Mouse (Mus musculus) midbrain, embryonic 14.5 days (tissue): ENCODE measurements around the gene Pik3ip1. TPM values are rescaled to one million over a fixed set of nuclear protein-coding genes. Genes with fewer than 3 reads are reported as not detected.

Experiments used
- ATAC-seq: fragments of 200-750 bp; cut with Nextera tagmentation; 2 replicates; pipeline ENCODE4 v1.8.0; 2017; ENCODE audit warnings: moderate number of reproducible peaks, moderate library complexity; ENCODE audit not compliant: low FRiP score, low TSS enrichment
- DNase-seq: peaks from one replicate; pipeline ENCODE4 v3.0.0-alpha.2; 2015
- H3K27ac ChIP-seq: fragments of 300-500 bp; sonication (generic); replicated peaks from 2 replicates; pipeline ENCODE4 v1.5.1; 2014; ENCODE audit warnings: mild to moderate bottlenecking, low read depth, low read length, moderate library complexity
- H3K27me3 ChIP-seq: fragments of 300-500 bp; sonication (generic); 2 replicates; pipeline ENCODE4 v1.6.1; 2014; ENCODE audit warnings: low read length, control low read depth, mixed read lengths; ENCODE audit not compliant: control insufficient read depth, insufficient read depth
- H3K36me3 ChIP-seq: fragments of 300-500 bp; sonication (generic); 2 replicates; pipeline ENCODE4 v1.6.1; 2014; ENCODE audit warnings: low read length, control low read depth; ENCODE audit not compliant: control insufficient read depth, insufficient read depth
- H3K4me1 ChIP-seq: fragments of 300-500 bp; sonication (generic); 2 replicates; pipeline ENCODE4 v1.6.1; 2014; ENCODE audit warnings: mild to moderate bottlenecking, antibody characterized with exemption, low read length, control low read depth; ENCODE audit not compliant: control insufficient read depth, insufficient read depth
- H3K4me2 ChIP-seq: fragments of 300-500 bp; sonication (generic); 2 replicates; pipeline ENCODE4 v1.6.1; 2014; ENCODE audit warnings: mild to moderate bottlenecking, low read length, moderate library complexity
- H3K4me3 ChIP-seq: fragments of 300-500 bp; sonication (generic); replicated peaks from 2 replicates; pipeline ENCODE4 v1.5.1; 2014; ENCODE audit warnings: low read depth, low read length
- H3K9ac ChIP-seq: fragments of 300-500 bp; sonication (generic); replicated peaks from 2 replicates; pipeline ENCODE4 v1.6.1; 2014; ENCODE audit warnings: mild to moderate bottlenecking, low read length, moderate library complexity
- H3K9me3 ChIP-seq: fragments of 300-500 bp; sonication (generic); 2 replicates; pipeline ENCODE4 v1.6.1; 2016; ENCODE audit warnings: low read length, control low read depth, mixed read lengths; ENCODE audit not compliant: control insufficient read depth
- WGBS: fragments of 180-500 bp; shearing (Covaris S2); extraction: QIAGEN DNeasy Blood & Tissue Kit; methylation state at CpG from one replicate; pipeline ENCODE4 v1.1.7; 2014; 5-methylcytosine and 5-hydroxymethylcytosine counted together
- polyA plus RNA-seq: library from polyadenylated mRNA; unstranded; fragments of >200 nt; fragmentation: Nextera tagmentation; extraction: Ambion mirVana; gene quantifications from 2 replicates; pipeline ENCODE4 v1.2.1, GENCODE M21; 2014

Gene Pik3ip1
- polyA plus RNA-seq, 1 experiment from 2014 or later = 20.2 TPM

DNA sequence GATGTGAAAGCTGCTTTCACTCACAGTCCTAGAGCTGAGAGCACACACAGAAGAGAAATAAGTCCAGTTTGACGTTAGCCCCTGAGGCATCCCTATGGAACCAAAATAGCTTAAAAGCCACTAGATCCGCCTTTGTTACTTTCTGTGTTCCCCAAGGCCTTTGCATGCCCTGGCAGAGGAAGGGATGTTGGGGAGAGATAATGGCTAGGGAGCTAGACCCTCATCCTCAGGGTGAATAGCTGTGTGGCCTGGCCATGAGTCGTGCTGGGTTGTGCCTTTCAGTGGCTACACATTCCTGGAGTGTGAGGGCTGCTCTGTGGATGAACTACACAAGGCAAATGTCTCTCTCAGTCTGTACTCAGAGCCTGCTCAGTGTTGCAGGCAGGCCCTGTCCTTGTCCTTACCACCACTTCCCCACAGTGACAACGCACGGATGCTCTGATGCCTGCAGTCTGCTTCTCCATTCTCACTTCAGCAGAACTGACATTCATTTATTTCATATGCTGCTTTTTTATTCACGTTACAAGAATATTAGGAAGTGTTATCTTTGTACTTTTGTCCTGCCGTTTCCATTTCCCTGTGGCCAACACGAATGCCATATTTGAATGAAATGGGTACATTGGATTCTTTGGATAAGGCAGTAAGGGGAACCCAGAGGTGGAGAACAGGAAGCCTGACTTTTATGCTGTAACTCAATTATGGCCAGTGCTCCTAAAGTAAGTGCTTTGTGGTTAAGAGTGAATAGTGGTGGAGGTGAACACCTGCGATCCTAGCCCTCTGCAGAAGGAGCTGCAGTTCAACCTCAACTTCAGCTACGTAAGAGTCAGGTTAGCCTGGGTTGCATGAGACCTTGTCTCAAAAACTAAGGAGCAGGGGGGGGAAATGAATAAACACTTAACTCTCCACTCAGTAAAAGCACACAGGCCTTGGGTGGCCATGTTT lies 32.1 kb upstream of the Pik3ip1 start:
- peaks cover 96% of the 10 kb centered on the region for H3K36me3 ChIP-seq
- 85% methylated on average over 10 of the region's 10 CpGs for WGBS

DNA sequence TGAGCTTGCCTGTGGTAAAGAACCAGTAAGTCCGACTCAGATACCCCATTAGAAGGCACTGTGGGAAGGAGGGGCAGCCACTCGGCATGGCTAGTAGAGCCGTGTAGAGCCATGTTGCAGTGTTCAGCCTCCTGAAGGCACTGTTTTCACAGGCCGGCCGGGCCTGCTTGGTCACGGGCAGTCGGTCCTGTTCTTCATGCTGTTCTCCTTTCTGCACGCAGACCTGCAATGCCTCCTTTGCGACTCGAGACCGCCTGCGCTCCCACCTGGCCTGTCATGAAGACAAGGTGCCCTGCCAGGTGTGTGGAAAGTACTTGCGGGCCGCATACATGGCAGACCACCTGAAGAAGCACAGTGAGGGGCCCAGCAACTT lies 31.4 kb upstream of the Pik3ip1 start:
- WGBS = 93% methylated on average over 14 of the region's 14 CpGs

More for the DNA sequence above, 32.1 kb upstream of the Pik3ip1 start:
- H3K4me3 ChIP-seq = no peak overlapping the region
- H3K27ac ChIP-seq = no peak overlapping the region
- DNase-seq (no peak), ATAC-seq (no peak)
- H3K9me3 ChIP-seq = no peaks in the 10 kb centered on the region
- H3K9ac ChIP-seq = no peak overlapping the region
- peaks cover 33% of the 10 kb centered on the region for H3K4me1 ChIP-seq
- no peaks in the 10 kb centered on the region for H3K27me3 ChIP-seq
- H3K4me2 ChIP-seq = no peak overlapping the region

DNA sequence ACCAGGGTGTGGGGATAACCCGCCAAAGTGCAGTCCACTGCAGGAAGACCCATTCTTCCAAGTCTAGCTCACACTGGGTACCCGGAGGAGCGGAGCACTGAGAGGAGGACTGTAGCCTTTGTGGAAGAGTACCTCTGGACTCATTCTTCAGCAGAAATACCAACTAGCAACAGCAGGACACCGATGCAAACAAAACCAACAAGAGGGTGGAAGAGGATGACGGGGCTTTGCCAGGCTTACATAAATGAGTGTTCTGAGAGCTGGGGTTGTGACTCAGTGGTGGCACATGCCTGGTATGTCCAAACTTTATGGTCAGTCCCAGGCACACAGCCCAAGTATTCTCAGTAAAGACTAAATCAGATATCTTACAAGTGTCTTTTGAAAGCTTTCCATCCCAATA lies 29.1 kb upstream of the Pik3ip1 start:
- Histone ChIP-seq H3K27me3 (no peaks in the 10 kb centered on the region), H3K4me1 (peaks cover 4% of the 10 kb centered on the region; the same call in 1 of the 2 replicates), H3K9me3 (no peaks in the 10 kb centered on the region), H3K4me2 (no peak overlapping the region), H3K27ac (no peak overlapping the region), H3K9ac (no peak overlapping the region), H3K4me3 (no peak overlapping the region), H3K36me3 (peaks cover 97% of the 10 kb centered on the region)
- ATAC-seq (no peak), DNase-seq (no peak)
- 93% methylated on average over 5 of the region's 5 CpGs for WGBS

More for the DNA sequence above, 31.4 kb upstream of the Pik3ip1 start:
- H3K27ac ChIP-seq = no peak overlapping the region
- no peaks in the 10 kb centered on the region for H3K9me3 ChIP-seq
- ATAC-seq (no peak), DNase-seq (no peak)
- H3K4me2 ChIP-seq = no peak overlapping the region
- H3K4me3 ChIP-seq = no peak overlapping the region
- H3K9ac ChIP-seq = no peak overlapping the region
- H3K36me3 ChIP-seq = peaks cover 97% of the 10 kb centered on the region
- peaks cover 26% of the 10 kb centered on the region for H3K4me1 ChIP-seq
- no peaks in the 10 kb centered on the region for H3K27me3 ChIP-seq

DNA sequence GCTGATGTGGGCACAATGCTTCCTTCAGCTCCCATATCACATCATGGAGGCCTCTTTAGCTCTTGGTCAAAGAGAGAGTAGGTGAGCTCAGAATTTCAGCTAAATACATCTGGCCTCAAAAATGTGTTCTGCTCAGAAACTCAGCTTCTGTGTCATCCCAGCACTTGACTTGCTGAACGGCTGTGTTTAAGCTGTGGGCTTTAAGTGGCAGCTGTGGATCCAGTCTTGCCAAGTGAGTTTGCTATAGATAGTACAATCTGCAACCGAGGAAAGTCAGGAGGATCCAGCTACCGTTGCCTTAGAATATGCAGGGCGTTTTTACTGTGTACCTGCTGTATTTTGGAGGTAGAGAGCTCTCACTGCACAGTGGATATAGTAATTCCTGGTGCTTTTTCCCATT lies 27.8 kb upstream of the Pik3ip1 start:
- H3K36me3 ChIP-seq = peaks cover 98% of the 10 kb centered on the region
- ATAC-seq (no peak), DNase-seq (no peak)
- no peak overlapping the region for H3K27ac ChIP-seq
- H3K4me1 ChIP-seq = no peaks in the 10 kb centered on the region
- no peaks in the 10 kb centered on the region for H3K27me3 ChIP-seq
- H3K4me3 ChIP-seq = no peak overlapping the region
- H3K9ac ChIP-seq = no peak overlapping the region
- no peak overlapping the region for H3K4me2 ChIP-seq
- no peaks in the 10 kb centered on the region for H3K9me3 ChIP-seq
- WGBS = 94% methylated on average over 4 of the region's 4 CpGs

DNA sequence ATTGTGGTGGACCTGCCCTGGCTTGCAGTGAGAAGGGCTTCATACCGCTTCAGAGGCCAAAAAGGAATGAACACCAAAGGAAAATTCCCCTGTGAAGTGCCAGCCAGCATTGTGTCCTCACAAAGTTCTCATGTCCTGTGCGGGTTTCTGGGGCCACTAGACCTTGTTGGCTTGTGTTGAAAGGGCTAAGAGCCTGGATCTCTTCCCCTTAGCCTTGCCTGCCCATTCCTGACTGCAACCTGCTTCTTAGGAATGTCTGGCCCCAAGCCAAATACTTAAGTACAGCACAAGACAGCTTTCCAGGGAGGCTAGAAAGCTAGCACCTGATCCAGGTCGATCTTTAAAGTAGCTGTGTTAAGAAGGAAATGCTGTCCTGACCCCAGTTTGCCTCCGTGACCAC lies 27.4 kb upstream of the Pik3ip1 start:
- ATAC-seq = no peak
- H3K27ac ChIP-seq = no peak overlapping the region
- no peaks in the 10 kb centered on the region for H3K9me3 ChIP-seq
- H3K36me3 ChIP-seq = peaks cover 98% of the 10 kb centered on the region
- no peak overlapping the region for H3K4me2 ChIP-seq
- DNase-seq = no peak
- H3K4me3 ChIP-seq = no peak overlapping the region
- H3K9ac ChIP-seq = no peak overlapping the region
- H3K4me1 ChIP-seq = no peaks in the 10 kb centered on the region
- WGBS = 91% methylated on average over 4 of the region's 4 CpGs
- H3K27me3 ChIP-seq = no peaks in the 10 kb centered on the region

DNA sequence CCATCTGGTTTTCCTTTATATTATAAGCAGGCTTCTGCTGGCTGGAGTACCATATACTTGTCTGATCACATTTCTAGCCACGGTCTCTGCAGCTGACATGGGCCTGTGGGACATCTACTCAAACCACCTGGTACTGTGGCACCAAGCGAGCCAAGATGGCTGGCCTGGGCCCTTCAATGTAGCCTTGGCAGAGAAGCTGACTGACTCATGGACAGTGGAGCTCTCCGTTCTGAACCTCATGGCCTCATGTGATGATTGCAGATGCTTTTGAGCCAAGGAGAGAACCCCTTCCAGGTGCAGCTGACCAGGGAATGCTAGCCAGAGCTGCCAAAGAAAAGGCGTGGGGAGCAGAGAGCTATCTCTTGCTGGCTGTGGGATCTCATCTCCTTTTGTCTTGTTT lies 24.4 kb upstream of the Pik3ip1 start:
- DNase-seq (no peak), ATAC-seq (no peak)
- WGBS = 96% methylated on average over 4 of the region's 4 CpGs
- H3K27me3 ChIP-seq = no peaks in the 10 kb centered on the region
- H3K4me2 ChIP-seq = no peak overlapping the region
- H3K4me3 ChIP-seq = no peak overlapping the region
- H3K36me3 ChIP-seq = peaks cover 98% of the 10 kb centered on the region
- H3K27ac ChIP-seq = no peak overlapping the region
- no peaks in the 10 kb centered on the region for H3K9me3 ChIP-seq
- H3K9ac ChIP-seq = no peak overlapping the region
- H3K4me1 ChIP-seq = no peaks in the 10 kb centered on the region

DNA sequence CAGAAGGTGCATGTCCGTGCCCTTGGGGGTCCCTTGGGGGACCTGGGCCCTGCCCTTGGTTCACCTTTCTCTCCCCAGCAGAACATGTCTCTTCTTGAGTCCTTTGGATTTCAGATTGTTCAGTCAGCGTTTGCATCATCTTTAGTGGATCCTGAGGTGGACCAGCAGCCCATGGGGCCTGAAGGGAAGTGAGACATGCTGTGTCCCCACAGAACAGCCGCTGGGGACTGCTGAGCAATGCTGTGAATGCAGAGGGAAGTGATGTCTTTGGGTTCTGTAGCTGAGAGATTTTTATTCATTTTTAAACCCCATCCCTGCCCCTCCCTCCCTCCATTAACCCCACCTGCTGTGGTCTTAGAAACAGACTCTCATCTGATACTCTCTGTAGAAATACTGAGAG lies 22.3 kb upstream of the Pik3ip1 start:
- H3K9ac ChIP-seq = no peak overlapping the region
- no peak overlapping the region for H3K4me3 ChIP-seq
- H3K36me3 ChIP-seq = peaks cover 96% of the 10 kb centered on the region
- 89% methylated on average over 3 of the region's 3 CpGs for WGBS
- no peaks in the 10 kb centered on the region for H3K4me1 ChIP-seq
- ATAC-seq (no peak), DNase-seq (no peak)
- no peak overlapping the region for H3K27ac ChIP-seq
- H3K4me2 ChIP-seq = no peak overlapping the region
- no peaks in the 10 kb centered on the region for H3K9me3 ChIP-seq
- H3K27me3 ChIP-seq = no peaks in the 10 kb centered on the region

DNA sequence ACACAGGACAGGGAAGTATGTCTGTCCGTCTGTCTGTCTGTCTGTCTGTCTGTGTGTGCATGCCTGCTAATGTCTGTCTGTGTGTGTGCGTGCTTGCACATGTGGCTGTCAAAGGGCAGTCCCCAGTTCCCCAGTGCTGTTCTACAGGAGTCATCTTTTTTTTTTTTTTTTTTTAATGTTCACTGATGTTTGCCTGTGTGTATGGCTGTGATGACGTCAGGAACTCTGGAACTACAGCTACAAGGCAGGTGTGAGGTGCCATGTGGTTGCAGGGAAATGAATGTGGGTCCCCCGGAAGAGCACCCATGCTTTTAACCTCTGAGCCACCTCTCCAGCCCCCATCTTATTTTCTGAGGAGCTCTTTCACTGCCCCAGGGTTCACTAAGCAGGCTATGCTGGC lies 20.3 kb upstream of the Pik3ip1 start:
- Histone ChIP-seq H3K9ac (no peak overlapping the region), H3K36me3 (peaks cover 85% of the 10 kb centered on the region), H3K4me2 (no peak overlapping the region), H3K9me3 (no peaks in the 10 kb centered on the region), H3K27me3 (no peaks in the 10 kb centered on the region), H3K4me1 (no peaks in the 10 kb centered on the region), H3K4me3 (no peak overlapping the region), H3K27ac (no peak overlapping the region)
- ATAC-seq (no peak), DNase-seq (no peak)
- WGBS = 95% methylated on average over 4 of the region's 4 CpGs
